Mouse (Mus musculus): ENCODE data around the gene Cpsf4.

Cpsf4 gene

DNA sequence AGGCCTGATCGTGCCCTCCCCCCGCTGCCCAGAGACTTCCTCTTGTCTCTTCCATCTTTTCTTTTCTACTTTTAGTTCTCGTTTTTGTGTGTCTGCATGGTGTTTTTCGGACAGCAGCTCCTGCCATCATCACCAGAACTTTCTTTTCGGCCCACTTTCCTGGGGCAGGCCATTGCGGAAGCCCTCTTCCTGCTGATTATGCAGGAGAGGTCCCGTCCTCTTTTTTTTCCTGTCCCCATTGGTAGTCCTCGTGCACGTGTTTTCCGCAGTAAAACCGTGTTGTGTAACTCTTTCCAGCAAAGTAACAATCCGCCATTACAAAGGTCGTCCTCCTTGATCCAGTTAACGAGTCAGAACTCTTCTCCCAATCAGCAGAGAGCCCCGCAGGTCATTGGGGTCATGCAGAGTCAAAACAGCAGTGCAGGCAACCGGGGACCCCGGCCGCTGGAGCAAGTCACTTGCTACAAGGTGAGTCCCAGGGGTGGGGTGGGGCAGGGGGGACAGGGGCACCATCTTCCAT is 11.5 kb downstream of the Cpsf4 start:
- DNase-seq (ENCODE audit: low read depth, low spot score) = no peak

- no peak for DNase-seq (ENCODE audit: low read depth, low spot score)
Measured at GRCm38 (mm10) chr5:145185244-145185643, 18.2 kb downstream of the Cpsf4 start.

GRCm38 (mm10) chr5:145189416-145189815 is 22.4 kb downstream of the Cpsf4 start:
- DNase-seq (ENCODE audit: low read depth, low spot score) = no peak

DNA sequence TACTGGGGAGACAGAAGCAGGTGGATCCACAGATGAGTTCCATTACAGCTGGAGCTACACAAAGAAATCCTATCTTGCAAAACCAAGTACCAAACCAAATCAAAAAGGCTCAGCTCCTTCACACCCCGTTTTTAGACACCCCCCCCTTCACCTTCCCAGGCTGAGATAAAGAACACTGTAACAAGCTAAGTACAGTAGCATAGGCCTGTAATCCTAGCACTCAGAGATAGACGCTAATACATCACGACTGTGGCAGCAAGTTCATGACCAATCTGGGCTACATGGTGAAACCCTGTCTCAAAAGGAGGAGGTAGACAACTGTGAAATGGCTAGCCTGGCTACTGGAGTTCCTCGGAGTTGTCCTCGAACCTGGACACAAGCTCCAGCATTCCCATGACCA is 23.4 kb downstream of the Cpsf4 start:
- no peak for DNase-seq (ENCODE audit: low read depth, low spot score)

GRCm38 (mm10) chr5:145190875-145191798 is 24.1 kb downstream of the Cpsf4 start:
- DNase-seq (ENCODE audit: low read depth, low spot score) = peak; percentile 98

- DNase-seq (ENCODE audit: low read depth, low spot score) = no peak
Measured at GRCm38 (mm10) chr5:145191962-145192361, 24.9 kb downstream of the Cpsf4 start, which contains the start of gene Atp5j2. Gene Atp5j2, minus strand, starts transcription at chr5:145192062.

DNA sequence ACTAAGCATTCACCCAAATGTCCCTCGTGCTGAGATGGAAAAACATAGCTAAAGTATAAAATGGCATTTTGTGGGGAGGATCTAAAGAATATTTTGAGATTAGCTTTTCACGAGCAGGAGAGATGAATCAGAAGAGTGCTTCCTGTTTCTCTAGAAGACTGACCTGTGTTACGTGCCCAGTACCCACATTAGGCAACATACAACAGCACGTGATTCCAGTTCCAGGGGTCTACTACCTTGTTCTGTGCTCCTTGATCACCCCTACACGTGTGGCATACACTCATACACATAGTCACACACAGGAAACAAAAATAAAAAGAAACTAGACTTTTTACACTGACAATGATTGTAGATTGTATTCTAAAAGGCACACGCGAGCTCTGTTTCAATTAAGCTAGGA is 33.4 kb downstream of the Cpsf4 start:
- no peak for DNase-seq (ENCODE audit: low read depth, low spot score)

DNA sequence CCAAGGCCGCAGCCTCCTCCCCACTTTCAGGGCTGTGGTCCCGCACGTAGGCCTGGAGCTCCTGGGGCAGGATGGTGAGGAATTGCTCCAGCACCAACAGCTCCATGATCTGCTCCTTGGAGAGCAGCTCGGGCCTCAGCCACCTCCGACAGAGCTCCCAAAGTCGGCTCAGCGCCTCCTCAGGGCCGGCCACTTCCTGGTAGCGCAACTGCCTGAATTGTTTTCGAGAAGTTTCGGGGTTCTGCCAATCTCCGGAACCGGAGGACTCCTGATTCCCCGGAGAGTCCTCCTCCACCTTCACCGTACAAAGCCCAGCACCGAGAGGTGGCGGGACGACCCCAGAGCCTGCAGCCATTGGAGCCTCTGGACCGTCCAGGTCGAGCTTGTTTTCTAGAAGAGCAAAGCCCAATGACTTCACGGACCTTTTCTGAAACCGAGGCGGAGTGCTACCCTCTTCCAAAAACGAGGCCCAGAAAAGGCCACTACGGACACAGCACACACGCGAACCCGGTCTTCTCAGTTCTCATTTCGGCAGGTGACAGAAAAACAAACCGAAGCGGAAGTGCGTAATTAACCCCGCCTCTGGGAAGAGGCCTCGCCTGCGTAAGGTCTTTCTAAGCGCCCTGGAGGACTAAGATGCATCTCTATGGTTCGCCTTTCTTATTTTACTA is 34.4 kb downstream of the Cpsf4 start, which contains the start of gene Zkscan14:
Gene Zkscan14 (minus strand): TSS at position 548 of the 671 bp plus-strand sequence.
- DNase-seq (ENCODE audit: low read depth, low spot score) = peak; percentile 93

GRCm38 (mm10) chr5:145202446-145202845 is 35.4 kb downstream of the Cpsf4 start:
- no peak for DNase-seq (ENCODE audit: low read depth, low spot score)

DNA sequence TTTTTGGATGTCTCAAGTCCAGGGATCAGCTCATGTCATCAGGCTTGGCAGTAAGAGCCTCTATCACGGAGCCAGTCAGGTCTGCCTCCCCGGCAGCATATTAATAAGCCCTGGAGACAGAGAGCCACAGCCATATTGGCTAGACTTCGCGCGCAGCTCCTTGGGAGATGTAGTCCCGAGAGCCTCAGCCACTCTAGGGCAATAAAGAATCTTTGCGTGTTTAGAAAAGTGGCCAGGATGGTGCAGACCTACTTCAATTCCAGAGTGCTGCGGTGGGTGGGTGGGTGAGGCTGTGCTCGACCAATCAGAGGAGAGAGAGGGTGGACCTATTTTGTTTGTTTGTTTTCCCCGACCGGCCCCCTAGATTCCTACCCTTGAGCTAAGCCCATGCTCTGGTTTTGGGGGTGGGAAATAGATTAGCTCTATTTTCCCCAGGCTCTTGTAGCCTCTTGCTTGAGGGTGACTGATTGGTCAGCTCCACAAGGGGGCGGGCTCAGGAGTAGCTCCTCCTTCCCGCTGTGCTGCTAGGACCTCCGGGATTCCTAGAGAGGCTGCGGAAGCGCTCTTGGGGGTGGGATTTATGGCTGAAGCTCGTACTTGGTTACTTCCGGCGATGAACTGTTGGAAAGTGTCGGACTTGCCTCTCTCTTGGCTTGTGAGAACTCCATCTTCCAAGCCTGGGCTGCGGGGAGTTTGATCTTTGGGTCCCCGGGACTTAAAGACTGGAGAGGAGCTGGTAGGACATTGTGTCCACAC is 37.1 kb downstream of the Cpsf4 start, which contains the start of gene Zkscan5:
Gene Zkscan5 (plus strand): TSS at position 627 of the 756 bp plus-strand sequence.
- peak; percentile 100 for DNase-seq (ENCODE audit: low read depth, low spot score)

GRCm38 (mm10) chr5:145205041-145205440 is 38.0 kb downstream of the Cpsf4 start:
- DNase-seq (ENCODE audit: low read depth, low spot score) = peak; percentile 60

- DNase-seq (ENCODE audit: low read depth, low spot score) = no peak
Measured at GRCm38 (mm10) chr5:145207385-145207784, 40.4 kb downstream of the Cpsf4 start.

DNA sequence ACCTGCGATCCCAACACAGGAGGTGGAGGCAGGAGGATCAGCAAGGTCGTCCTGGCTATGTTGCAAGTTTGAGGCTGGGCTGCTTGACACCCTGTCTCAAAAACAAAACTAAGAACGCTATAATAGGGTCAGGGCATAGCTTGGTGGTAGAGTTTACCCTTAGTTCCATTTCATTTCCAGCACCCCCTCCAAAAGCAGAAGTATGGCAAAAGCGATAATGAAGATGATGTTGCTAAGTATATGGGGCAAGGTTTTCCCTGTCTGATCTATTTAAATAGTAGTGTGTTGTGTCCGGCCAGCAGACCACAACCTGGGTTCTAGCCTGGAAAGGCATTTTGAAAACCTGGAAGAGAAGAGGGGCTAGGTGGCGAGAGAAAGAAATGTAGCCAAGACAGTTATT is 40.9 kb downstream of the Cpsf4 start:
- no peak for DNase-seq (ENCODE audit: low read depth, low spot score)

DNA sequence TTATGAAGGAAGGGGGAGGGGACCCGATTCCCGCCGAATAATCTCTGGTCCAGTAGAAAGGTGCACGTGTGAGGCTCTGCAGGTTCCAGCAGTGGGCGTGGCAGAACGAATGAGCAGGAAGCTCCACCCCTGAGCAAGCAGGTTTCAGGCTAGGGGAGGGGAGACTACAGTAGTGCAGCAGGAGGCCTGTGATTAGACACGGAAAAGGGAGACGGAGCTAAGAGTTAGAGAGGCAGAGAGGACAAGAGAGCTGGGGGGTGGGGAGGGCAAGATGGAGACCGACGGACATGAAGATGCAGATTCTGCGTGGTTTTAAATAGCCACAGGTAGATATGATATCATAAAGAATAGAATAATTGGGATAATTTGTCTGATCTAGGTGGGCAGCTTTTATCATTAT is 41.4 kb downstream of the Cpsf4 start:
- peak; percentile 92 for DNase-seq (ENCODE audit: low read depth, low spot score)

DNA sequence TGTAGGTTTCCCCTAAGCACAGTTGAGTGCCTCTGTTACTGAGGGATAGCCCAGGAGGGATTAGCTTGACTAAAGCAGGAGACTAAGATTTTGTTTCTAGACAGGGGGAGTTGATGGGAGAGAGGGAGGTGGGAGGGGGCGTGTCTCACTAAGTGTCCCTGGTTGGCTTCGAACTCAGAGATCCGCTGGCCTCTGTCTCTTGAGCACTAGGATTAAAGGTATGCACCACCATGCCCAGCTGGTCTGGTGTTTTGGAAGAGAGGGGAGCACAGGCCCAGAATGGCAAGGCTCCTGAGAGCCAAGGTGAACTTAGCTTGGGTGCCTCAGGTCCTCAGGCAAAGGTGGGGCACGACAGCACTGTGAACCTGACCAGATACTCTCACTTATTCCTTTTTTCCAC is 44.3 kb downstream of the Cpsf4 start:
- no peak for DNase-seq (ENCODE audit: low read depth, low spot score)

GRCm38 (mm10) chr5:145212216-145212615 is 45.2 kb downstream of the Cpsf4 start:
- no peak for DNase-seq (ENCODE audit: low read depth, low spot score)

DNA sequence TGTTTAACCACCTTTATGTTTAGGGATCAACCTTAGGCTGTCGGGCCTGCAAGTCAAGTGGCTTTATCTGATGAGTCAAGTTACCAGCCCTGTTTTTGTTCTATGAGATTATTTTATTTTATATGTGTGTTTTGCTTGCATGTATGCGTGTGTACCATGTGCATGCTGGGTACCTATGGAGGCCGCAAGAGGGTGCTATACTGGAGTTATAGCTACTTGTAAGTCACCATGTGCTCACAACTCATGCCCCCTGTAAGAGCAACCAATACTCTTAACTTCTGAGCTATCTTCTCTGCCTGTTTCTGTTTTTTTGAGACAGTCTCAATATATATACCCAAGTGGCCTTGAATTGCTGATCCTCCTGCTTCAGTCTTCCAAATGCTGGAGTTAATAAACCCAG is 46.5 kb downstream of the Cpsf4 start:
- DNase-seq (ENCODE audit: low read depth, low spot score) = peak; percentile 86

GRCm38 (mm10) chr5:145214679-145215078 is 47.7 kb downstream of the Cpsf4 start:
- DNase-seq (ENCODE audit: low read depth, low spot score) = peak; percentile 86

GRCm38 (mm10) chr5:145217746-145218145 is 50.7 kb downstream of the Cpsf4 start:
- peak; percentile 77 for DNase-seq (ENCODE audit: low read depth, low spot score)

- no peak for DNase-seq (ENCODE audit: low read depth, low spot score)
Measured at GRCm38 (mm10) chr5:145218206-145218605, 51.2 kb downstream of the Cpsf4 start.

GRCm38 (mm10) chr5:145218671-145219070 is 51.7 kb downstream of the Cpsf4 start:
- DNase-seq (ENCODE audit: low read depth, low spot score) = peak; percentile 74

GRCm38 (mm10) chr5:145219981-145220380 is 53.0 kb downstream of the Cpsf4 start:
- peak; percentile 51 for DNase-seq (ENCODE audit: low read depth, low spot score)
